Mouse (Mus musculus) intestine, embryonic 14.5 days (tissue): Measurements from ENCODE around the gene Aknad1. TPM values are rescaled to one million over a fixed set of nuclear protein-coding genes. Genes with fewer than 3 reads are reported as not detected.

Experiments used
- ATAC-seq: fragments of 200-750 bp; cut with Nextera tagmentation; replicated peaks from 2 replicates; pipeline ENCODE4 v1.8.0; 2017; ENCODE audit warnings: low read depth, moderate number of reproducible peaks, moderate TSS enrichment, moderate library complexity; ENCODE audit not compliant: low FRiP score, low TSS enrichment
- DNase-seq: peaks from one replicate; pipeline ENCODE4 v3.0.0-alpha.2; 2018; ENCODE audit warnings: low spot score
- H3K27ac ChIP-seq: fragments of 300-500 bp; sonication (generic); 2 replicates; pipeline ENCODE4 v1.5.1; 2014; ENCODE audit warnings: low read depth, mild to moderate bottlenecking, control low read depth
- H3K27me3 ChIP-seq: fragments of 300-500 bp; sonication (generic); replicated peaks from 2 replicates; pipeline ENCODE4 v1.6.1; 2014; ENCODE audit warnings: low read length, control low read depth; ENCODE audit not compliant: control insufficient read depth, insufficient read depth
- H3K36me3 ChIP-seq: fragments of 300-500 bp; sonication (generic); 2 replicates; pipeline ENCODE4 v1.6.1; 2014; ENCODE audit warnings: low read length, control low read depth; ENCODE audit not compliant: control insufficient read depth, insufficient read depth
- H3K4me1 ChIP-seq: fragments of 300-500 bp; sonication (generic); replicated peaks from 2 replicates; pipeline ENCODE4 v1.6.1; 2014; ENCODE audit warnings: low read length, control low read depth, mixed read lengths; ENCODE audit not compliant: control insufficient read depth, insufficient read depth
- H3K4me2 ChIP-seq: fragments of 300-500 bp; sonication (generic); 2 replicates; pipeline ENCODE4 v1.6.1; 2014; ENCODE audit warnings: low read length
- H3K4me3 ChIP-seq: fragments of 300-500 bp; sonication (generic); 2 replicates; pipeline ENCODE4 v1.5.1; 2014; ENCODE audit warnings: low read depth, low read length, control low read depth, mixed read lengths
- H3K9ac ChIP-seq: fragments of 300-500 bp; sonication (generic); 2 replicates; pipeline ENCODE4 v1.6.1; 2014; ENCODE audit warnings: mild to moderate bottlenecking, low read length
- H3K9me3 ChIP-seq: fragments of 300-500 bp; sonication (generic); 2 replicates; pipeline ENCODE4 v1.6.1; 2016; ENCODE audit warnings: low read length, control low read depth; ENCODE audit not compliant: control insufficient read depth
- WGBS: fragments of 180-500 bp; shearing (Covaris S2); extraction: QIAGEN DNeasy Blood & Tissue Kit; methylation state at CpG from one replicate; pipeline ENCODE4 v1.1.7; 2014; 5-methylcytosine and 5-hydroxymethylcytosine counted together
- polyA plus RNA-seq: library from polyadenylated mRNA; unstranded; fragments of >200 nt; fragmentation: Nextera tagmentation; extraction: Ambion mirVana; gene quantifications from 2 replicates; pipeline ENCODE4 v1.2.1, GENCODE M21; 2014

Aknad1 gene
- polyA plus RNA-seq, 1 experiment from 2014 or later, result 0.20 TPM

DNA sequence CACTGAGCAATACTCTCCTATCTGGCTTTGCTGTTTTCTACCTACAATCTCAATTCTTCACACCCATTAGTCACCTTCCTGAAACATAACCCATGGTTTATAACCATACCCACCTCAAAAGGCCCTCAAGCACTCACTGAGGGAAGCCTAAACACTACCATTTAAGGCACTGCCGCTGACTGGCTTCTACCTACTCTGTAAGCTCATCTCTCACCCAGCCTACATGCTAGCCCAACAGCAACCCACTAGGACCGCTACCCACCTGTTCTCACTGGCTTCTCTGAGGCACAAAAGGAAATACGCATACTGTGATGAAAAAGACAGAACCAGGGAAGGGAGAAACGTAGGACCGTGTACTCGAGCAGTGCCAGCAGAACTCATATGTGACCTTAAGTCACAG, 92.3 kb downstream of the Aknad1 start:
- 92% methylated on average over 6 of the region's 6 CpGs for WGBS
- no peak overlapping the region for H3K27ac ChIP-seq
- H3K9ac ChIP-seq, result no peak overlapping the region
- DNase-seq (no peak), ATAC-seq (no peak)
- peaks cover 13% of the 10 kb centered on the region for H3K36me3 ChIP-seq
- no peaks in the 10 kb centered on the region for H3K9me3 ChIP-seq
- H3K27me3 ChIP-seq, result no peaks in the 10 kb centered on the region
- no peak overlapping the region for H3K4me3 ChIP-seq
- no peak overlapping the region for H3K4me2 ChIP-seq
- no peaks in the 10 kb centered on the region for H3K4me1 ChIP-seq

Other genes with a start within 250 kb of the Aknad1 start
- gene 1700013F07Rik, start 205.5 kb upstream of the Aknad1 start, polyA plus RNA-seq, result not detected in 2 replicates
- 1.2 and 9.5 TPM in 2 replicates for gene 5330417C22Rik, start 203.1 kb upstream of the Aknad1 start, polyA plus RNA-seq
- 34.9 and 37.9 TPM in 2 replicates for gene Tmem167b, start 177.2 kb upstream of the Aknad1 start, polyA plus RNA-seq
- gene Taf13, start 168.0 kb upstream of the Aknad1 start, polyA plus RNA-seq, result 35.9 and 38.1 TPM in 2 replicates
- 10.8 and 11.2 TPM in 2 replicates for gene Wdr47, start 148.4 kb upstream of the Aknad1 start, polyA plus RNA-seq
- gene Clcc1, start 85.7 kb upstream of the Aknad1 start, polyA plus RNA-seq, result 70.9 and 72.6 TPM in 2 replicates
- gene Gpsm2, start 17.3 kb upstream of the Aknad1 start, polyA plus RNA-seq, result 55.8 and 68.3 TPM in 2 replicates
- 38.7 and 41.5 TPM in 2 replicates for gene Stxbp3, start 100.9 kb downstream of the Aknad1 start, polyA plus RNA-seq
- gene Fndc7, start 150.3 kb downstream of the Aknad1 start, polyA plus RNA-seq, result 0.09 and 0.19 TPM in 2 replicates
- gene Prpf38b, start 172.1 kb downstream of the Aknad1 start, polyA plus RNA-seq, result 57.0 and 66.0 TPM in 2 replicates
- 0.40 and 0.70 TPM in 2 replicates for gene Henmt1, start 200.2 kb downstream of the Aknad1 start, polyA plus RNA-seq
- gene Gm9857, start 200.8 kb downstream of the Aknad1 start, polyA plus RNA-seq, result not detected in 2 replicates